Mouse (Mus musculus) CH12.LX (cell line): ENCODE measurements around the gene Clpsl2. TPM values are rescaled to one million over a fixed set of nuclear protein-coding genes. Genes with fewer than 3 reads are reported as not detected.

ENCODE experiments used
- polyA plus RNA-seq: library from polyadenylated mRNA; unstranded; fragments of >175 nt; gene quantifications from 2 replicates; pipeline ENCODE4 v1.2.1, GENCODE M21; 2012; ENCODE audit warnings: low read depth; ENCODE audit not compliant: insufficient read length
- total RNA-seq, 2 experiments: library from RNA; depleted of rRNA; stranded (reverse); fragments of 300-350 nt in 1 of 2; fragments of >200 nt in 1 of 2; gene quantifications; 2 replicates each; pipeline ENCODE4 v1.2.3; 2012 to 2014

Clpsl2 gene
- total and polyA plus RNA-seq, 3 experiments: not detected

Other genes starting within 250 kb of the Clpsl2 start
- gene Fance, start 235.9 kb upstream of the Clpsl2 start, total RNA-seq (2012; rRNA removed): 26.9 and 29.6 TPM in 2 replicates
- 11.4 and 17.4 TPM in 2 replicates for gene Fance, start 235.9 kb upstream of the Clpsl2 start, total RNA-seq (2014; rRNA removed)
- gene Fance, start 235.9 kb upstream of the Clpsl2 start, polyA plus RNA-seq: 35.8 and 37.9 TPM in 2 replicates
- 3,510 and 4,144 TPM in 2 replicates for gene Rpl10a, start 220.9 kb upstream of the Clpsl2 start, total RNA-seq (2012; rRNA removed)
- 2,222 and 3,467 TPM in 2 replicates for gene Rpl10a, start 220.9 kb upstream of the Clpsl2 start, total RNA-seq (2014; rRNA removed)
- gene Rpl10a, start 220.9 kb upstream of the Clpsl2 start, polyA plus RNA-seq: 1,605 and 1,846 TPM in 2 replicates
- gene Tead3, start 198.6 kb upstream of the Clpsl2 start, total RNA-seq (2012; rRNA removed): 0.17 and 0.42 TPM in 2 replicates
- gene Tead3, start 198.6 kb upstream of the Clpsl2 start, total RNA-seq (2014; rRNA removed): not detected in 2 replicates
- gene Tead3, start 198.6 kb upstream of the Clpsl2 start, polyA plus RNA-seq: 0.08 TPM in 1 of 2 replicates, not detected in the other
- gene Tulp1, start 184.2 kb upstream of the Clpsl2 start, total RNA-seq (2012; rRNA removed): 0.17 TPM in 1 of 2 replicates, not detected in the other
- gene Tulp1, start 184.2 kb upstream of the Clpsl2 start, total RNA-seq (2014; rRNA removed): not detected in 2 replicates
- not detected in 2 replicates for gene Tulp1, start 184.2 kb upstream of the Clpsl2 start, polyA plus RNA-seq
- gene Fkbp5, start 31.9 kb upstream of the Clpsl2 start, total RNA-seq (2012; rRNA removed): 14.4 and 17.5 TPM in 2 replicates
- 21.5 and 22.6 TPM in 2 replicates for gene Fkbp5, start 31.9 kb upstream of the Clpsl2 start, total RNA-seq (2014; rRNA removed)
- 31.4 and 35.3 TPM in 2 replicates for gene Fkbp5, start 31.9 kb upstream of the Clpsl2 start, polyA plus RNA-seq
- gene Armc12, start 18.6 kb upstream of the Clpsl2 start, total RNA-seq (2012; rRNA removed): not detected in 2 replicates
- not detected in 2 replicates for gene Armc12, start 18.6 kb upstream of the Clpsl2 start, total RNA-seq (2014; rRNA removed)
- not detected in 2 replicates for gene Armc12, start 18.6 kb upstream of the Clpsl2 start, polyA plus RNA-seq
- not detected in 2 replicates for gene Clps, start 11.4 kb downstream of the Clpsl2 start, total RNA-seq (2012; rRNA removed)
- not detected in 2 replicates for gene Clps, start 11.4 kb downstream of the Clpsl2 start, total RNA-seq (2014; rRNA removed)
- not detected in 2 replicates for gene Clps, start 11.4 kb downstream of the Clpsl2 start, polyA plus RNA-seq
- 0.08 TPM in 1 of 2 replicates, not detected in the other for gene Lhfpl5, start 26.2 kb downstream of the Clpsl2 start, total RNA-seq (2012; rRNA removed)
- not detected in 2 replicates for gene Lhfpl5, start 26.2 kb downstream of the Clpsl2 start, total RNA-seq (2014; rRNA removed)
- gene Lhfpl5, start 26.2 kb downstream of the Clpsl2 start, polyA plus RNA-seq: not detected in 2 replicates
- 65.9 and 83.3 TPM in 2 replicates for gene Srpk1, start 73.3 kb downstream of the Clpsl2 start, total RNA-seq (2012; rRNA removed)
- 60.8 and 70.0 TPM in 2 replicates for gene Srpk1, start 73.3 kb downstream of the Clpsl2 start, total RNA-seq (2014; rRNA removed)
- gene Srpk1, start 73.3 kb downstream of the Clpsl2 start, polyA plus RNA-seq: 129 and 163 TPM in 2 replicates
- gene Slc26a8, start 140.8 kb downstream of the Clpsl2 start, total RNA-seq (2012; rRNA removed): not detected in 2 replicates
- not detected in 2 replicates for gene Slc26a8, start 140.8 kb downstream of the Clpsl2 start, total RNA-seq (2014; rRNA removed)
- gene Slc26a8, start 140.8 kb downstream of the Clpsl2 start, polyA plus RNA-seq: 0.11 and 0.44 TPM in 2 replicates
- gene Mapk14, start 141.9 kb downstream of the Clpsl2 start, total RNA-seq (2012; rRNA removed): 27.1 and 27.6 TPM in 2 replicates
- gene Mapk14, start 141.9 kb downstream of the Clpsl2 start, total RNA-seq (2014; rRNA removed): 21.0 and 22.6 TPM in 2 replicates
- 59.8 and 69.5 TPM in 2 replicates for gene Mapk14, start 141.9 kb downstream of the Clpsl2 start, polyA plus RNA-seq
- gene AC170998.1, start 176.7 kb downstream of the Clpsl2 start, total RNA-seq (2012; rRNA removed): 0.38 TPM in 1 of 2 replicates, not detected in the other
- not detected in 2 replicates for gene AC170998.1, start 176.7 kb downstream of the Clpsl2 start, total RNA-seq (2014; rRNA removed)
- gene AC170998.1, start 176.7 kb downstream of the Clpsl2 start, polyA plus RNA-seq: 0.50 TPM in 1 of 2 replicates, not detected in the other
- gene Mapk13, start 219.9 kb downstream of the Clpsl2 start, total RNA-seq (2012; rRNA removed): not detected in 2 replicates
- gene Mapk13, start 219.9 kb downstream of the Clpsl2 start, total RNA-seq (2014; rRNA removed): not detected in 2 replicates
- gene Mapk13, start 219.9 kb downstream of the Clpsl2 start, polyA plus RNA-seq: not detected in 2 replicates